23 mouse cellular contexts compared by ENCODE assay signal in genomic region chr19:8586350-8586749, GRCm38 (mm10). TPM values are rescaled to one million over a fixed set of nuclear protein-coding genes. Genes with fewer than 3 reads are reported as not detected.
DNase-seq lines count a peak whose midpoint lies in the region; ATAC-seq lines count a peak whose summit lies in the region.
"Had no signal": no experiment of that assay in that cellular context is flagged by ENCODE, and none has a peak within 500 bp of the region (broad histone marks: within the 10 kb centered on the region; RNA-seq: fewer than 3 reads in every experiment).

No protein-coding gene starts in this region.

- 0 out of 2 replicates have a peak, but pooled peaks have one; percentile 56 for ATAC-seq in hindbrain, embryonic 16.5 days
- ATAC-seq in hindbrain, embryonic 11.5 days (ENCODE audit: low FRiP score) = no peak
- ATAC-seq in midbrain, embryonic 16.5 days = peak; percentile 70; the same call in 1 of the 2 replicates
- ATAC-seq in midbrain, embryonic 11.5 days (ENCODE audit: low FRiP score) = no peak
- ATAC-seq: forebrain, embryonic 15.5 days; liver, postnatal 0 days had no signal

- no peak overlapping the region for H3K4me3 ChIP-seq in hindbrain, embryonic 16.5 days (ENCODE audit: low read length)
- H3K4me3 ChIP-seq in hindbrain, embryonic 11.5 days (ENCODE audit: low read depth, low read length) = no peak overlapping the region
- H3K4me3 ChIP-seq in midbrain, embryonic 16.5 days (ENCODE audit: low read depth, low read length) = no peak overlapping the region
- no peak overlapping the region for H3K4me3 ChIP-seq in midbrain, embryonic 11.5 days (ENCODE audit: low read depth, low read length)
- H3K4me3 ChIP-seq: forebrain, embryonic 15.5 days; heart, embryonic 10.5 days; megakaryocyte, embryonic 14.5 days had no signal

- H3K4me1 ChIP-seq in hindbrain, embryonic 16.5 days (ENCODE audit: control insufficient read depth, insufficient read depth, low read depth, low read length) = peaks cover 3% of the 10 kb centered on the region; the same call in 1 of the 2 replicates
- H3K4me1 ChIP-seq in hindbrain, embryonic 11.5 days (replicated peaks; ENCODE audit: control insufficient read depth, insufficient read depth, low read length) = no peaks in the 10 kb centered on the region
- no peaks in the 10 kb centered on the region for H3K4me1 ChIP-seq in midbrain, embryonic 16.5 days (ENCODE audit: control insufficient read depth, insufficient read depth, low read length)
- no peaks in the 10 kb centered on the region for H3K4me1 ChIP-seq in midbrain, embryonic 11.5 days (ENCODE audit: control insufficient read depth, insufficient read depth, low read length)
- H3K4me1 ChIP-seq: forebrain, embryonic 15.5 days had no signal

- no peaks in the 10 kb centered on the region for H3K9me3 ChIP-seq in hindbrain, embryonic 16.5 days (ENCODE audit: control insufficient read depth, low read length)
- no peaks in the 10 kb centered on the region for H3K9me3 ChIP-seq in hindbrain, embryonic 11.5 days (ENCODE audit: control insufficient read depth, low read length)
- H3K9me3 ChIP-seq in midbrain, embryonic 16.5 days (replicated peaks; ENCODE audit: control insufficient read depth, low read length, poor library complexity, severe bottlenecking) = no peaks in the 10 kb centered on the region
- no peaks in the 10 kb centered on the region for H3K9me3 ChIP-seq in midbrain, embryonic 11.5 days (ENCODE audit: control insufficient read depth, low read length)
- H3K9me3 ChIP-seq: forebrain, embryonic 15.5 days; heart, embryonic 10.5 days; megakaryocyte, embryonic 14.5 days had no signal

- DNase-seq in hindbrain, embryonic 11.5 days (ENCODE audit: low spot score) = no peak
- no peak for DNase-seq in midbrain, embryonic 11.5 days (ENCODE audit: low spot score, missing footprints)
- DNase-seq in layer of hippocampus, adult 8-10 months (ENCODE audit: low spot score in 2 of 2) = peak; percentile 34 to 43
- peak; percentile 8 to 25 for DNase-seq in left cerebral cortex, postnatal 36 days (ENCODE audit: low spot score in 2 of 2)
- DNase-seq in cerebellum, postnatal 4 days (ENCODE audit: low spot score in 2 of 2) = no peak
- DNase-seq: adrenal gland, postnatal 25 days; cerebellum, adult 9-11 months; heart, postnatal 10 days; kidney, adult 11 months; kidney, postnatal 10 days; liver; liver, postnatal 0 days; lung, postnatal 14 days had no signal

- H3K27me3 ChIP-seq in hindbrain, embryonic 16.5 days (replicated peaks; ENCODE audit: control insufficient read depth, insufficient read depth, low read length) = no peaks in the 10 kb centered on the region
- H3K27me3 ChIP-seq in hindbrain, embryonic 11.5 days (ENCODE audit: control insufficient read depth, insufficient read depth, low read length) = no peaks in the 10 kb centered on the region
- H3K27me3 ChIP-seq in midbrain, embryonic 16.5 days (ENCODE audit: control insufficient read depth, insufficient read depth, low read depth, low read length) = no peaks in the 10 kb centered on the region
- no peaks in the 10 kb centered on the region for H3K27me3 ChIP-seq in midbrain, embryonic 11.5 days (ENCODE audit: control insufficient read depth, insufficient read depth, low read length)
- H3K27me3 ChIP-seq: forebrain, embryonic 15.5 days had no signal

- H3K9ac ChIP-seq in hindbrain, embryonic 16.5 days (ENCODE audit: low read depth, low read length) = no peak overlapping the region
- no peak overlapping the region for H3K9ac ChIP-seq in hindbrain, embryonic 11.5 days (ENCODE audit: low read depth, low read length)
- no peak overlapping the region for H3K9ac ChIP-seq in midbrain, embryonic 16.5 days (ENCODE audit: low read depth, low read length)
- H3K9ac ChIP-seq in midbrain, embryonic 11.5 days (ENCODE audit: low read length) = no peak overlapping the region
- H3K9ac ChIP-seq: forebrain, embryonic 15.5 days; hindbrain, embryonic 14.5 days; liver, postnatal 0 days had no signal

- no peak overlapping the region for H3K4me2 ChIP-seq in hindbrain, embryonic 16.5 days (ENCODE audit: low read length)
- no peak overlapping the region for H3K4me2 ChIP-seq in hindbrain, embryonic 11.5 days (replicated peaks; ENCODE audit: low read depth, low read length)
- no peak overlapping the region for H3K4me2 ChIP-seq in midbrain, embryonic 16.5 days (ENCODE audit: low read length)
- H3K4me2 ChIP-seq in midbrain, embryonic 11.5 days = no peak overlapping the region
- H3K4me2 ChIP-seq: forebrain, embryonic 15.5 days; hindbrain, embryonic 14.5 days had no signal

- H3K27ac ChIP-seq in hindbrain, embryonic 16.5 days (ENCODE audit: low read depth, low read length) = no peak overlapping the region
- no peak overlapping the region for H3K27ac ChIP-seq in hindbrain, embryonic 11.5 days (ENCODE audit: low read depth, low read length)
- H3K27ac ChIP-seq in midbrain, embryonic 16.5 days (ENCODE audit: low read length) = 0 out of 2 replicates have a peak overlapping the region, but pooled peaks have one; percentile 11
- H3K27ac ChIP-seq in midbrain, embryonic 11.5 days (ENCODE audit: low read depth, low read length) = no peak overlapping the region
- H3K27ac ChIP-seq: forebrain, embryonic 15.5 days; heart, embryonic 10.5 days; hindbrain, embryonic 14.5 days had no signal

- intact Hi-C loops in left cerebral cortex, postnatal 36 days (cut with DNase I) = no loop called here

- WGBS in hindbrain, embryonic 16.5 days = 54% methylated on average over 3 of the region's 3 CpGs
- WGBS in hindbrain, embryonic 11.5 days = 61% methylated on average over 3 of the region's 3 CpGs
- 44% methylated on average over 3 of the region's 3 CpGs for WGBS in midbrain, embryonic 16.5 days
- 54% methylated on average over 3 of the region's 3 CpGs for WGBS in midbrain, embryonic 11.5 days

- no peaks in the 10 kb centered on the region for H3K36me3 ChIP-seq in hindbrain, embryonic 16.5 days (ENCODE audit: control insufficient read depth, insufficient read depth, low read length)
- no peaks in the 10 kb centered on the region for H3K36me3 ChIP-seq in hindbrain, embryonic 11.5 days (ENCODE audit: control insufficient read depth, insufficient read depth, low read length)
- H3K36me3 ChIP-seq in midbrain, embryonic 16.5 days (ENCODE audit: control insufficient read depth, insufficient read depth, low read length) = no peaks in the 10 kb centered on the region
- no peaks in the 10 kb centered on the region for H3K36me3 ChIP-seq in midbrain, embryonic 11.5 days (ENCODE audit: control insufficient read depth, insufficient read depth, low read length)
- H3K36me3 ChIP-seq: forebrain, embryonic 15.5 days; heart, embryonic 10.5 days had no signal

RNA-seq across cellular contexts. Expression of gene Slc22a8, which starts 4.7 kb away (rescaled TPM):
- 15.9 and 16.1 TPM in 2 replicates for polyA plus RNA-seq in hindbrain, embryonic 16.5 days (2015; fragmentation: Nextera tagmentation; extraction: Ambion mirVana)
- 0.08 and 0.45 TPM in 2 replicates for polyA plus RNA-seq in hindbrain, embryonic 11.5 days (2014; fragmentation: Nextera tagmentation; extraction: Ambion mirVana)
- polyA plus RNA-seq in midbrain, embryonic 16.5 days (2015; fragmentation: Nextera tagmentation; extraction: Ambion mirVana) = 11.7 and 13.6 TPM in 2 replicates
- polyA plus RNA-seq in midbrain, embryonic 11.5 days (2014; fragmentation: Nextera tagmentation; extraction: Ambion mirVana) = 0.28 and 0.33 TPM in 2 replicates
- total RNA-seq in layer of hippocampus, adult 8-10 months (2022) = 10 to 100 TPM; 10.6 to 12.2 (median 11.5) TPM
- total RNA-seq in left cerebral cortex, postnatal 36 days (2021) = 10 to 100 TPM; 10.7 to 14.3 TPM
- total RNA-seq: ES-E14; gastrocnemius, postnatal 4 days had no signal

RNA-seq across cellular contexts. Expression of gene Slc22a6, which starts 31.5 kb away (rescaled TPM):
- 8.7 and 14.9 TPM in 2 replicates for polyA plus RNA-seq in hindbrain, embryonic 16.5 days (2015; fragmentation: Nextera tagmentation; extraction: Ambion mirVana)
- polyA plus RNA-seq in hindbrain, embryonic 11.5 days (2014; fragmentation: Nextera tagmentation; extraction: Ambion mirVana) = 0.77 and 0.88 TPM in 2 replicates
- polyA plus RNA-seq in midbrain, embryonic 16.5 days (2015; fragmentation: Nextera tagmentation; extraction: Ambion mirVana) = 9.2 and 10.0 TPM in 2 replicates
- polyA plus RNA-seq in midbrain, embryonic 11.5 days (2014; fragmentation: Nextera tagmentation; extraction: Ambion mirVana) = 0.42 and 0.51 TPM in 2 replicates
- 1 to 10 TPM; 3.5 to 4.4 (median 4.1) TPM for total RNA-seq in layer of hippocampus, adult 8-10 months (2022)
- total RNA-seq in left cerebral cortex, postnatal 36 days (2021) = 1 to 10 TPM; 5.0 to 6.0 TPM
- total RNA-seq: adrenal gland, postnatal 25 days; ES-E14; gastrocnemius, postnatal 4 days; heart, postnatal 10 days had no signal
- polyA plus RNA-seq: liver, postnatal 0 days; neural tube, embryonic 14.5 days; stomach, embryonic 16.5 days had no signal

Comparison
In these comparisons a context has a peak if more than half of its experiments do, and no peak if none do; other contexts are left out.
1. ATAC-seq: peak in hindbrain, embryonic 16.5 days (single experiment) and midbrain, embryonic 16.5 days (single experiment); none in hindbrain, embryonic 11.5 days (single experiment) and midbrain, embryonic 11.5 days (single experiment).
2. DNase-seq: peak in layer of hippocampus, adult 8-10 months (2 of 2) and left cerebral cortex, postnatal 36 days (2 of 2); none in hindbrain, embryonic 11.5 days (single experiment), midbrain, embryonic 11.5 days (single experiment) and cerebellum, postnatal 4 days (0 of 2).